Mouse (Mus musculus) A20 (cell line): ENCODE results near the gene Gm10229.
"Not testable (repeated sequence)": the region's sequence is repeated elsewhere in the genome, so short reads cannot be mapped to it uniquely, and the experiment has no call there.

Experiments
- DNase-seq: peaks from one replicate; pipeline ENCODE4 v3.0.0-alpha.2; 2011; ENCODE audit warnings: low read depth, low spot score

The Gm10229 gene

DNA sequence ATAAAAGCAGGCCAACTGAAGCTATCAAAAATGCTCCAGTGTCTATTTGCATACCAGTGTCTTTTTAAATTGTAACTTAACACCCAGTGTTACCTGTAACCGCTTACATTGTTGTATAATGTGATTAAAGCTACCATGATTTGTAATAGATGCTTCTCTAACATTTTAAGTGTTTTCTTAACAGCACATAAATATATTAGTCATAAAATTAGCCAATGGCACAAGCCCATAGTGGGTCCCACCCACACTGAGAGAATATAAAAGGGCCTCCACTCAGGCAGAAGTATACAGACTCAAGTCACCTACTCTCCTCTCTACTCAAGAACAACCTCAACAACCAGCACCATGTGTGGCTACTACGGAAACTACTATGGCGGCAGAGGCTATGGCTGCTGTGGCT is at the start of gene Gm10229:
TSS of gene Gm10229 (plus strand) at position 301 of the 400 bp plus-strand sequence.
- not testable (repeated sequence) for DNase-seq

GRCm38 (mm10) chr16:89010659-89011058 is 4.4 kb upstream of the Gm10229 start, which contains the start of gene Krtap22-2:
Gene Krtap22-2 (minus strand): TSS chr16:89010759.
- DNase-seq, result no peak

- no peak for DNase-seq
These were observed 1.1 kb upstream of the Gm10229 start for GRCm38 (mm10) chr16:89013973-89014372.

DNA sequence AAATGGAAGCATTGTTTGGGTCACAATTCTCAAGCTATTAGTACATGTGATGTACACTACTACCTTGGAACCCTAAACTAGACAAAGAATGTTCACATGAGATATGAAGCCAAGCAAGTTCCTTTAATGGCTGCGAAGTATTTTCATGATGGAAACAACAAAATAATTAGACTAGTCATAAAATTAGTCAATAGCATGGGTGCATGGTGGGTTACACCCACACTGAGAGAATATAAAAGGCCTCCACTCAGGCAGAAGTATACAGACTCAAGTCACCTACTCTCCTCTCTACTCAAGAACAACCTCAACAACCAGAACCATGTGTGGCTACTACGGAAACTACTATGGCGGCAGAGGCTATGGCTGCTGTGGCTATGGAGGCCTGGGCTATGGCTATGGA is 16.3 kb downstream of the Gm10229 start, which contains the start of gene Krtap6-1:
TSS of gene Krtap6-1 (plus strand) at position 301 of the 400 bp plus-strand sequence.
- not testable (repeated sequence) for DNase-seq

DNA sequence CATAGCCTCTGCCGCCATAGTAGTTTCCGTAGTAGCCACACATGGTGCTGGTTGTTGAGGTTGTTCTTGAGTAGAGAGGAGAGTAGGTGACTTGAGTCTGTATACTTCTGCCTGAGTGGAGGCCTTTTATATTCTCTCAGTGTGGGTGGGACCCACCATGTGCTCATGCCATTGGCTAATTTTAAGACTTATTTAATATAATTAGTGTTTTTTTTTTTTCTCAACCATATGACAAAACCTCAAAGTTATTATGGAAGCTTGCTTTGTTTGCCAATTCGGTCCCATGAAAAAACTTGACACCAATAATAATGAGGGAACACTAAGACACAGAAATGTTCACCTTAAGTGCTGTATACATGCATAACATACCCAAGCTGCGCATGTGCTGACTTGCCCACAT is 26.3 kb downstream of the Gm10229 start, which contains the start of gene Gm10228:
TSS of gene Gm10228 (minus strand) at position 101 of the 400 bp plus-strand sequence.
- not testable (repeated sequence) for DNase-seq

- no peak for DNase-seq
These were observed 32.7 kb downstream of the Gm10229 start, which contains the start of gene Krtap6-5 for GRCm38 (mm10) chr16:89047783-89048182. Gene Krtap6-5 (minus strand): TSS chr16:89047883.

- not testable (repeated sequence) for DNase-seq
These were observed 48.8 kb downstream of the Gm10229 start, which contains the start of gene 1110025L11Rik for GRCm38 (mm10) chr16:89063902-89064301. Gene 1110025L11Rik (minus strand): TSS chr16:89064002.
